Mouse (Mus musculus): ENCODE measurements at regions not wholly inside any gene's neighbourhood (a gene's known extent, or its start where the extent isn't known, plus 50 kb on each side); places are given as distances from the start of the nearest gene placed in this dataset.

- Histone ChIP-seq H3K4me3 (ENCODE audit: low read depth, low read length) (no peak overlapping the region), H3K4me2 (replicated peaks; ENCODE audit: low read depth, low read length) (no peak overlapping the region), H3K9ac (replicated peaks; ENCODE audit: low read depth, low read length) (no peak overlapping the region), H3K27me3 (ENCODE audit: control insufficient read depth, insufficient read depth, low read length) (no peaks in the 10 kb centered on the region), H3K4me1 (ENCODE audit: control insufficient read depth, insufficient read depth, low read length) (no peaks in the 10 kb centered on the region), H3K27ac (ENCODE audit: low read length) (no peak overlapping the region), H3K9me3 (ENCODE audit: control insufficient read depth, low read depth, low read length) (no peaks in the 10 kb centered on the region), H3K36me3 (ENCODE audit: control insufficient read depth, insufficient read depth, low read length) (no peaks in the 10 kb centered on the region)
- ATAC-seq (ENCODE audit: insufficient number of reproducible peaks, insufficient read depth, low FRiP score, low read depth) = no peak
- WGBS = 77% methylated on average over 1 of the region's 1 CpGs
Measured at GRCm38 (mm10) chr14:104053697-104054096, 209.5 kb upstream of the Ednrb start.

DNA sequence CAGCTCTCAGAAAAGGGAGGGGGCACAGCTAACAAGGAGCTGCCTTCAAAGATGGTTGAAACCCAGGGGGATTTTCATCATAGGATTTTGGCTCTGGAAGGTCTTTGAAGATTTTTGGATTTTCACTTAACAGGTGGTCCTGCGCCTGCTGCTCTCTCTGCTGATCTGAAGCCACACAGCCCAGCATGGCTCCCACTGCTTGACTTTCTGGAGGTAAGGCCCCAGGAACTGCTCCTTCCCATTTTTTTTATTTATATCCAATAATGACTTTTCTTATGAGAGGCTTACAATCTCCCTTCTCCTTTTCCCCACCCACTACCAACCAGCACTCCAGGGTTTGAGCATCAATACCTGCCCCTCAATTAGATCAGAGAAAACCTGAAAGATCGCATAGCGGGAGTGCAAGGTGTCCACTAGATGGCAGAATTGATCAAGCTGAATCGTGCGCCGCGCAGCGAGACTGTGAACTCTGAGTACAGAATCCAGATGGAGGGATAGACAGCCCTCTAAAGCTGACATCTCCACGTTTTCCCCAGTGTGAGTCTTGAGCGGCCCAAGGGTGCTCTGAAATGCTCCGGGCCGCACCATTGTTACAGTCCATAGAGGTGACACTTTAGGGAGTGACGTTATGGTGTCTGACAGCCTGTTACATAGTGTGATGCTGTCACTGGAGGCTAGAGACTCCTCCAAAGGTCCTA, 194.6 kb upstream of the Ednrb start:
- H3K9ac ChIP-seq (replicated peaks; ENCODE audit: low read depth, low read length) = no peak overlapping the region
- 10% methylated on average over 13 of the region's 13 CpGs for WGBS
- no peak overlapping the region for H3K4me2 ChIP-seq (replicated peaks; ENCODE audit: low read depth, low read length)
- H3K27ac ChIP-seq (ENCODE audit: low read length) = no peak overlapping the region
- H3K4me3 ChIP-seq (ENCODE audit: low read depth, low read length) = no peak overlapping the region
- no peaks in the 10 kb centered on the region for H3K4me1 ChIP-seq (ENCODE audit: control insufficient read depth, insufficient read depth, low read length)
- no peaks in the 10 kb centered on the region for H3K27me3 ChIP-seq (ENCODE audit: control insufficient read depth, insufficient read depth, low read length)
- H3K9me3 ChIP-seq (ENCODE audit: control insufficient read depth, low read depth, low read length) = no peaks in the 10 kb centered on the region
- ATAC-seq (ENCODE audit: insufficient number of reproducible peaks, insufficient read depth, low FRiP score, low read depth) = peak; percentile 42; the same call in 1 of the 2 replicates
- H3K36me3 ChIP-seq (ENCODE audit: control insufficient read depth, insufficient read depth, low read length) = no peaks in the 10 kb centered on the region

DNA sequence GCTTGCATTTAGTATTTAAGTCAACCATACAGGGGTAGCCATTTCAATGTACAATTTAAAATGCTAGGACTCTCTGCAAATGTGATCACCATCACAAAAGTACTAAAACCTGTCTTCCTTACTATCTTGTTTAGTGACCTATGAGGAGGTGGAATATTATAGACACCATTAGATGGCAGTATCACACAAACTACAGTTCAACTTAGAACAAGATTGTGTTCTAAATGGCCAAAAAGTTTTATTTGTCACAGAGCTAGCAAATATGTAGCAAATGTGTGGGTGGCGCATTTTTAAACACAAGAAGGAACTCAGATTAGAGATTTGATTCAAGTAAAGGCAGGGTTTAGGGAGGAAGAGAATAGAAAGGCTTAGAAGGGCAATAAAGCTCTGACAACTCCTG, 189.4 kb upstream of the Ednrb start:
- Histone ChIP-seq H3K9ac (replicated peaks; ENCODE audit: low read depth, low read length) (no peak overlapping the region), H3K4me3 (ENCODE audit: low read depth, low read length) (no peak overlapping the region), H3K4me2 (replicated peaks; ENCODE audit: low read depth, low read length) (no peak overlapping the region), H3K9me3 (ENCODE audit: control insufficient read depth, low read depth, low read length) (no peaks in the 10 kb centered on the region), H3K4me1 (ENCODE audit: control insufficient read depth, insufficient read depth, low read length) (no peaks in the 10 kb centered on the region), H3K27me3 (ENCODE audit: control insufficient read depth, insufficient read depth, low read length) (no peaks in the 10 kb centered on the region), H3K36me3 (ENCODE audit: control insufficient read depth, insufficient read depth, low read length) (no peaks in the 10 kb centered on the region), H3K27ac (ENCODE audit: low read length) (no peak overlapping the region)
- ATAC-seq (ENCODE audit: insufficient number of reproducible peaks, insufficient read depth, low FRiP score, low read depth) = no peak
- 22% methylated on average over 1 of the region's 1 CpGs for WGBS

GRCm38 (mm10) chr14:104030784-104031470, 186.7 kb upstream of the Ednrb start:
- WGBS = 52% methylated on average over 11 of the region's 11 CpGs
- ATAC-seq (ENCODE audit: insufficient number of reproducible peaks, insufficient read depth, low FRiP score, low read depth) = no peak
- no peaks in the 10 kb centered on the region for H3K4me1 ChIP-seq (ENCODE audit: control insufficient read depth, insufficient read depth, low read length)

GRCm38 (mm10) chr14:104029668-104030530, 185.7 kb upstream of the Ednrb start:
- H3K4me1 ChIP-seq (ENCODE audit: control insufficient read depth, insufficient read depth, low read length) = no peaks in the 10 kb centered on the region
- no peaks in the 10 kb centered on the region for H3K36me3 ChIP-seq (ENCODE audit: control insufficient read depth, insufficient read depth, low read length)
- H3K4me3 ChIP-seq (ENCODE audit: low read depth, low read length) = no peak overlapping the region
- ATAC-seq (ENCODE audit: insufficient number of reproducible peaks, insufficient read depth, low FRiP score, low read depth) = no peak
- H3K27me3 ChIP-seq (ENCODE audit: control insufficient read depth, insufficient read depth, low read length) = no peaks in the 10 kb centered on the region
- H3K27ac ChIP-seq (ENCODE audit: low read length) = no peak overlapping the region
- H3K9ac ChIP-seq (replicated peaks; ENCODE audit: low read depth, low read length) = no peak overlapping the region
- H3K9me3 ChIP-seq (ENCODE audit: control insufficient read depth, low read depth, low read length) = no peaks in the 10 kb centered on the region
- 54% methylated on average over 20 of the region's 20 CpGs for WGBS
- H3K4me2 ChIP-seq (replicated peaks; ENCODE audit: low read depth, low read length) = no peak overlapping the region

More at GRCm38 (mm10) chr14:104030784-104031470, 186.7 kb upstream of the Ednrb start:
- Histone ChIP-seq H3K27ac (ENCODE audit: low read length) (no peak overlapping the region), H3K9ac (replicated peaks; ENCODE audit: low read depth, low read length) (no peak overlapping the region), H3K4me3 (ENCODE audit: low read depth, low read length) (no peak overlapping the region), H3K9me3 (ENCODE audit: control insufficient read depth, low read depth, low read length) (no peaks in the 10 kb centered on the region), H3K4me2 (replicated peaks; ENCODE audit: low read depth, low read length) (no peak overlapping the region), H3K36me3 (ENCODE audit: control insufficient read depth, insufficient read depth, low read length) (no peaks in the 10 kb centered on the region), H3K27me3 (ENCODE audit: control insufficient read depth, insufficient read depth, low read length) (no peaks in the 10 kb centered on the region)

GRCm38 (mm10) chr14:104027900-104028285, 183.7 kb upstream of the Ednrb start:
- Histone ChIP-seq H3K27ac (ENCODE audit: low read length) (no peak overlapping the region), H3K9me3 (ENCODE audit: control insufficient read depth, low read depth, low read length) (no peaks in the 10 kb centered on the region), H3K27me3 (ENCODE audit: control insufficient read depth, insufficient read depth, low read length) (no peaks in the 10 kb centered on the region), H3K9ac (replicated peaks; ENCODE audit: low read depth, low read length) (no peak overlapping the region), H3K4me1 (ENCODE audit: control insufficient read depth, insufficient read depth, low read length) (no peaks in the 10 kb centered on the region), H3K36me3 (ENCODE audit: control insufficient read depth, insufficient read depth, low read length) (no peaks in the 10 kb centered on the region), H3K4me2 (replicated peaks; ENCODE audit: low read depth, low read length) (no peak overlapping the region), H3K4me3 (ENCODE audit: low read depth, low read length) (no peak overlapping the region)
- no peak for ATAC-seq (ENCODE audit: insufficient number of reproducible peaks, insufficient read depth, low FRiP score, low read depth)
- 88% methylated on average over 8 of the region's 8 CpGs for WGBS

- WGBS = 31% methylated on average over 17 of the region's 17 CpGs
Measured at GRCm38 (mm10) chr14:104027077-104027899, 183.1 kb upstream of the Ednrb start.

GRCm38 (mm10) chr14:104008538-104008937, 164.3 kb upstream of the Ednrb start:
- Histone ChIP-seq H3K4me2 (replicated peaks; ENCODE audit: low read depth, low read length) (no peak overlapping the region), H3K4me1 (ENCODE audit: control insufficient read depth, insufficient read depth, low read length) (no peaks in the 10 kb centered on the region), H3K36me3 (ENCODE audit: control insufficient read depth, insufficient read depth, low read length) (no peaks in the 10 kb centered on the region), H3K27me3 (ENCODE audit: control insufficient read depth, insufficient read depth, low read length) (no peaks in the 10 kb centered on the region), H3K9ac (replicated peaks; ENCODE audit: low read depth, low read length) (no peak overlapping the region), H3K27ac (ENCODE audit: low read length) (no peak overlapping the region), H3K9me3 (ENCODE audit: control insufficient read depth, low read depth, low read length) (no peaks in the 10 kb centered on the region), H3K4me3 (ENCODE audit: low read depth, low read length) (no peak overlapping the region)
- no peak for ATAC-seq (ENCODE audit: insufficient number of reproducible peaks, insufficient read depth, low FRiP score, low read depth)
- 79% methylated on average over 1 of the region's 1 CpGs for WGBS

More at GRCm38 (mm10) chr14:104027077-104027899, 183.1 kb upstream of the Ednrb start:
- H3K36me3 ChIP-seq (ENCODE audit: control insufficient read depth, insufficient read depth, low read length) = no peaks in the 10 kb centered on the region
- ATAC-seq (ENCODE audit: insufficient number of reproducible peaks, insufficient read depth, low FRiP score, low read depth) = peak; percentile 61; the same call in 1 of the 2 replicates
- H3K9ac ChIP-seq (replicated peaks; ENCODE audit: low read depth, low read length) = no peak overlapping the region
- H3K4me2 ChIP-seq (replicated peaks; ENCODE audit: low read depth, low read length) = no peak overlapping the region
- H3K27ac ChIP-seq (ENCODE audit: low read length) = no peak overlapping the region
- H3K4me1 ChIP-seq (ENCODE audit: control insufficient read depth, insufficient read depth, low read length) = no peaks in the 10 kb centered on the region
- no peaks in the 10 kb centered on the region for H3K9me3 ChIP-seq (ENCODE audit: control insufficient read depth, low read depth, low read length)
- H3K4me3 ChIP-seq (ENCODE audit: low read depth, low read length) = no peak overlapping the region
- no peaks in the 10 kb centered on the region for H3K27me3 ChIP-seq (ENCODE audit: control insufficient read depth, insufficient read depth, low read length)
